Mouse (Mus musculus): Measurements from ENCODE around the gene Emc8. TPM values are rescaled to one million over a fixed set of nuclear protein-coding genes. Genes with fewer than 3 reads are reported as not detected.

The Emc8 gene
- polyA plus RNA-seq, 2 experiments: 45.5 to 122 TPM

- DNase-seq (ENCODE audit: low read depth in 3 of 3, low spot score in 3 of 3) (no peak), ATAC-seq (ENCODE audit: insufficient read depth) (no peak)
- Histone ChIP-seq H3K4me3 (ENCODE audit: insufficient read depth in 1 of 2, low read depth in 2 of 2, low read length in 2 of 2) (no peak overlapping the region), H3K9me3 (ENCODE audit: control insufficient read depth, low read length) (no peaks in the 10 kb centered on the region), H3K27ac (no peak overlapping the region), H3K4me1 (replicated peaks; ENCODE audit: control insufficient read depth in 2 of 2, insufficient read depth in 2 of 2, low read length in 1 of 2) (peaks cover 0 to 10% of the 10 kb centered on the region in 2 experiments; a peak in 1 of 4 replicates), H3K9ac (replicated peaks) (no peak overlapping the region), H3K27me3 (ENCODE audit: control insufficient read depth, insufficient read depth, low read length) (no peaks in the 10 kb centered on the region), H3K4me2 (ENCODE audit: low read depth) (no peak overlapping the region), H3K36me3 (replicated peaks; ENCODE audit: control insufficient read depth, insufficient read depth, low read depth) (no peaks in the 10 kb centered on the region)
- whole genome bisulfite sequencing (ENCODE audit: insufficient replicate concordance): 69% methylated on average over 14 of the region's 14 CpGs
- TF ChIP-seq EP300 (IDR thresholded peaks at IDR 0.05; ENCODE audit: low read depth) (no peak), CTCF (IDR thresholded peaks at IDR 0.05; ENCODE audit: low read depth) (no peak)
These were observed 46.2 kb downstream of the Emc8 start for GRCm38 (mm10) chr8:120622161-120622560.

- H3K27ac ChIP-seq: no peak overlapping the region
- H3K27me3 ChIP-seq (ENCODE audit: control insufficient read depth, insufficient read depth, low read length): no peaks in the 10 kb centered on the region
- peaks cover 0 to 10% of the 10 kb centered on the region in 2 experiments; a peak in 1 of 4 replicates for H3K4me1 ChIP-seq (replicated peaks; ENCODE audit: control insufficient read depth in 2 of 2, insufficient read depth in 2 of 2, low read length in 1 of 2)
- no peaks in the 10 kb centered on the region for H3K9me3 ChIP-seq (ENCODE audit: control insufficient read depth, low read length)
- 46% methylated on average over 7 of the region's 7 CpGs for WGBS (ENCODE audit: insufficient replicate concordance)
- peak; percentile 19; the same call in 1 of the 2 replicates for ATAC-seq (ENCODE audit: insufficient read depth)
- TF ChIP-seq CTCF (IDR thresholded peaks at IDR 0.05; ENCODE audit: low read depth) (no peak), EP300 (IDR thresholded peaks at IDR 0.05; ENCODE audit: low read depth) (no peak)
- H3K4me3 ChIP-seq (ENCODE audit: insufficient read depth in 1 of 2, low read depth in 2 of 2, low read length in 2 of 2): no peak overlapping the region
- H3K36me3 ChIP-seq (replicated peaks; ENCODE audit: control insufficient read depth, insufficient read depth, low read depth): no peaks in the 10 kb centered on the region
- no peak overlapping the region for H3K4me2 ChIP-seq (ENCODE audit: low read depth)
- no peak overlapping the region for H3K9ac ChIP-seq (replicated peaks)
- DNase-seq (ENCODE audit: low read depth in 3 of 3, low spot score in 3 of 3): no peak
These were observed 47.9 kb downstream of the Emc8 start for GRCm38 (mm10) chr8:120620441-120620840.

- ATAC-seq (ENCODE audit: insufficient read depth): no peak; the same call in 1 of the 2 replicates
- no peak overlapping the region for H3K4me2 ChIP-seq (ENCODE audit: low read depth)
- H3K9ac ChIP-seq (replicated peaks): no peak overlapping the region
- peaks cover 0 to 10% of the 10 kb centered on the region in 2 experiments; a peak in 1 of 4 replicates for H3K4me1 ChIP-seq (replicated peaks; ENCODE audit: control insufficient read depth in 2 of 2, insufficient read depth in 2 of 2, low read length in 1 of 2)
- H3K27ac ChIP-seq: no peak overlapping the region
- no peaks in the 10 kb centered on the region for H3K9me3 ChIP-seq (ENCODE audit: control insufficient read depth, low read length)
- DNase-seq (ENCODE audit: low read depth in 3 of 3, low spot score in 3 of 3): no peak
- H3K36me3 ChIP-seq (replicated peaks; ENCODE audit: control insufficient read depth, insufficient read depth, low read depth): no peaks in the 10 kb centered on the region
- no peaks in the 10 kb centered on the region for H3K27me3 ChIP-seq (ENCODE audit: control insufficient read depth, insufficient read depth, low read length)
- TF ChIP-seq EP300 (IDR thresholded peaks at IDR 0.05; ENCODE audit: low read depth) (no peak), CTCF (IDR thresholded peaks at IDR 0.05; ENCODE audit: low read depth) (no peak)
- H3K4me3 ChIP-seq (ENCODE audit: insufficient read depth in 1 of 2, low read depth in 2 of 2, low read length in 2 of 2): no peak overlapping the region
- 62% methylated on average over 11 of the region's 11 CpGs for WGBS (ENCODE audit: insufficient replicate concordance)
These were observed 48.9 kb downstream of the Emc8 start for GRCm38 (mm10) chr8:120619235-120620180.

- 0% methylated on average over 6 of the region's 6 CpGs for WGBS (ENCODE audit: insufficient replicate concordance)
- ATAC-seq (ENCODE audit: insufficient read depth) (no peak), DNase-seq (ENCODE audit: low read depth in 3 of 3, low spot score in 3 of 3) (peak; percentile 32 to 44 (median 39))
- peaks cover 0 to 4% of the 10 kb centered on the region in 2 experiments; a peak in 1 of 4 replicates for H3K4me1 ChIP-seq (replicated peaks; ENCODE audit: control insufficient read depth in 2 of 2, insufficient read depth in 2 of 2, low read length in 1 of 2)
- no peaks in the 10 kb centered on the region for H3K9me3 ChIP-seq (ENCODE audit: control insufficient read depth, low read length)
- TF ChIP-seq EP300 (IDR thresholded peaks at IDR 0.05; ENCODE audit: low read depth) (no peak), CTCF (IDR thresholded peaks at IDR 0.05; ENCODE audit: low read depth) (peak; percentile 95)
- no peak overlapping the region for H3K4me2 ChIP-seq (ENCODE audit: low read depth)
- H3K4me3 ChIP-seq (ENCODE audit: insufficient read depth in 1 of 2, low read depth in 2 of 2, low read length in 2 of 2): no peak overlapping the region
- H3K27me3 ChIP-seq (ENCODE audit: control insufficient read depth, insufficient read depth, low read length): no peaks in the 10 kb centered on the region
- H3K27ac ChIP-seq: no peak overlapping the region
- no peak overlapping the region for H3K9ac ChIP-seq (replicated peaks)
- H3K36me3 ChIP-seq (replicated peaks; ENCODE audit: control insufficient read depth, insufficient read depth, low read depth): no peaks in the 10 kb centered on the region
These were observed 50.3 kb downstream of the Emc8 start for GRCm38 (mm10) chr8:120618110-120618509.

Measured in liver, embryonic 14.5 days (tissue).